Mouse (Mus musculus) heart, postnatal 0 days (tissue): ENCODE data around the gene Eif3l.

Source experiments
- CTCF ChIP-seq: IDR thresholded peaks from 2 replicates; pipeline ENCODE4 v1.5.1; 2016; ENCODE audit warnings: antibody characterized with exemption, control low read depth, low read depth
- EP300 ChIP-seq: IDR thresholded peaks from 2 replicates; pipeline ENCODE4 v1.6.1; 2016; ENCODE audit warnings: antibody characterized with exemption, low read depth

- TF ChIP-seq CTCF: no peak
- TF ChIP-seq EP300: no peak
Observed at GRCm38 (mm10) chr15:79140866-79141565, 66.0 kb downstream of the Eif3l start, which contains the start of the genes Polr2f and 1700088E04Rik.
